Mouse (Mus musculus) midbrain, embryonic 14.5 days (tissue): ENCODE data around the gene Lims1. TPM values are rescaled to one million over a fixed set of nuclear protein-coding genes. Genes with fewer than 3 reads are reported as not detected.
A peak's percentile ranks its signal among the peaks of the same experiment; 100 is the strongest.

Source experiments
- ATAC-seq: fragments of 200-750 bp; cut with Nextera tagmentation; 2 replicates; pipeline ENCODE4 v1.8.0; 2017; ENCODE audit warnings: moderate number of reproducible peaks, moderate library complexity; ENCODE audit not compliant: low FRiP score, low TSS enrichment
- DNase-seq: peaks from one replicate; pipeline ENCODE4 v3.0.0-alpha.2; 2015
- H3K27ac ChIP-seq: fragments of 300-500 bp; sonication (generic); replicated peaks from 2 replicates; pipeline ENCODE4 v1.5.1; 2014; ENCODE audit warnings: mild to moderate bottlenecking, low read depth, low read length, moderate library complexity
- H3K27me3 ChIP-seq: fragments of 300-500 bp; sonication (generic); 2 replicates; pipeline ENCODE4 v1.6.1; 2014; ENCODE audit warnings: low read length, control low read depth, mixed read lengths; ENCODE audit not compliant: control insufficient read depth, insufficient read depth
- H3K36me3 ChIP-seq: fragments of 300-500 bp; sonication (generic); 2 replicates; pipeline ENCODE4 v1.6.1; 2014; ENCODE audit warnings: low read length, control low read depth; ENCODE audit not compliant: control insufficient read depth, insufficient read depth
- H3K4me1 ChIP-seq: fragments of 300-500 bp; sonication (generic); 2 replicates; pipeline ENCODE4 v1.6.1; 2014; ENCODE audit warnings: mild to moderate bottlenecking, antibody characterized with exemption, low read length, control low read depth; ENCODE audit not compliant: control insufficient read depth, insufficient read depth
- H3K4me2 ChIP-seq: fragments of 300-500 bp; sonication (generic); 2 replicates; pipeline ENCODE4 v1.6.1; 2014; ENCODE audit warnings: mild to moderate bottlenecking, low read length, moderate library complexity
- H3K4me3 ChIP-seq: fragments of 300-500 bp; sonication (generic); replicated peaks from 2 replicates; pipeline ENCODE4 v1.5.1; 2014; ENCODE audit warnings: low read depth, low read length
- H3K9ac ChIP-seq: fragments of 300-500 bp; sonication (generic); replicated peaks from 2 replicates; pipeline ENCODE4 v1.6.1; 2014; ENCODE audit warnings: mild to moderate bottlenecking, low read length, moderate library complexity
- H3K9me3 ChIP-seq: fragments of 300-500 bp; sonication (generic); 2 replicates; pipeline ENCODE4 v1.6.1; 2016; ENCODE audit warnings: low read length, control low read depth, mixed read lengths; ENCODE audit not compliant: control insufficient read depth
- WGBS: fragments of 180-500 bp; shearing (Covaris S2); extraction: QIAGEN DNeasy Blood & Tissue Kit; methylation state at CpG from one replicate; pipeline ENCODE4 v1.1.7; 2014; 5-methylcytosine and 5-hydroxymethylcytosine counted together
- polyA plus RNA-seq: library from polyadenylated mRNA; unstranded; fragments of >200 nt; fragmentation: Nextera tagmentation; extraction: Ambion mirVana; gene quantifications from 2 replicates; pipeline ENCODE4 v1.2.1, GENCODE M21; 2014

Gene Lims1
- polyA plus RNA-seq, 1 experiment from 2014 or later: 54.1 TPM

DNA sequence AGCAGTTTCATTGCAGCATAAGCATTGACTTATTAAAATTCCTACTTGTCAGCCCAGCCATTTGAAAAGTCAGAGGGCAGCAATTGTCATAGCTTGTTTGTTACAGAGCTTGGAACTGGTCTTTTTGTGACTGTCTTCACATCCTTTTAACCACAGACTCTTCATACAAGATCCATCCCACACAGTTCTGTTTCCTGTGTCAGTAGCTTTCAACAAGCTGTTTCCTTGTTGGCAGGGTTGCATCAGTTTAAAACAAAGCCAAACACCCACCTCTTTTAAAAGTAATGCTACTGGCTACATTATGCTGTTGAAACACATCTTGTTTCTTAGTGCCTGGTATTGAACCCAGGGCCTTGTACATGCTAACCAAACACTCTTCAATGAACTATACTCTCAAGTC is 46.9 kb downstream of the Lims1 start:
- Histone ChIP-seq H3K9ac (no peak overlapping the region), H3K4me1 (peaks cover 9% of the 10 kb centered on the region), H3K36me3 (no peaks in the 10 kb centered on the region), H3K27me3 (no peaks in the 10 kb centered on the region), H3K9me3 (no peaks in the 10 kb centered on the region), H3K4me3 (no peak overlapping the region), H3K27ac (no peak overlapping the region), H3K4me2 (no peak overlapping the region)
- DNase-seq (no peak), ATAC-seq (no peak)

DNA sequence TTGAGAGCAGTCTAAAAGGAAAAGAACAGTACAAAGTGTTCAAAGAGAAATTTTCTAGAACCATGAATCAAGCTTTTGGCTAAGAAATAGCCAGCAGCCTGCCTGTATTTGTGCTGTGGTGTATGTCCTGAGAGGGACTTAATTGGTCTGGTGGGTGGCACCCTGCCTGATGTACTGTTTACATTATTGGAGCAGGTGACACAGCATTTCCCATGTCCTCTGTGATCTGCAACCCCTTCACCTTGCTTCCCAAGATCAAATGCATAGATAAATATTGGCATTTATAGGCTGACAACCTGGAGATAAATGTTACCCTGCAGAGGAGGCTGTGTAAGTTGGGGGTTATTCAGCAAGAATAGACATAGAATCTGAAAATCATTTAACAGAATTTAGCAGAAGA is 47.3 kb downstream of the Lims1 start:
- H3K27me3 ChIP-seq: no peaks in the 10 kb centered on the region
- H3K4me3 ChIP-seq: no peak overlapping the region
- H3K4me2 ChIP-seq: no peak overlapping the region
- no peak overlapping the region for H3K27ac ChIP-seq
- no peak overlapping the region for H3K9ac ChIP-seq
- no peaks in the 10 kb centered on the region for H3K9me3 ChIP-seq
- H3K36me3 ChIP-seq: no peaks in the 10 kb centered on the region
- DNase-seq: no peak
- ATAC-seq: no peak
- H3K4me1 ChIP-seq: peaks cover 9% of the 10 kb centered on the region

DNA sequence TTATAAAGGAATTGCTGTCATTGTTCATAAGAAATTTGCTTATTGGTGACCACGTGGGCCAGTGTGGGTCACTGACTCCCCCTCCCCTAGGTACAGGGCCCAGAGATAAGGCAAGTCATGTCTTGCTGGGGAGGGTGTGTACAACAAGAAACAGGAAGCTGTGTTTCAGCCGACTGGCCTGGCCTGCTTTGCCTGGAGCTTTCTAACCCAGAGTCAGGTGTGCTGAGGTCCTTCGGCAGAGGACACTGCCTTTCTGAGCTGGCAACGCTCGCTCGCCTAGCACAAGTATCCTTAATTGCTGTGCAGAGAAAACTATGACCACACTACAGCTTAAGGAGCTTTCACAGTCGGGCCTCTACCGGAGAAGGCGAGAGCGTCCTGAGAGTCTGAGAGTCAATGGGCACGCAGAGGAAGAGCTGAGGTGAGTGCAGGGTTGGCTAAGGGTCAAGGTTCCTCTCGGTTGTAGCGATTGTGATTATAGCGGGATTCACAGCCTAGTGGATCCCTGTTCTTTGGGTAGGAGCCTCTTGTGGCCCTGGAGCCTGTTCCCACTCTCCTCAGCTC is 48.1 kb downstream of the Lims1 start:
- Histone ChIP-seq H3K4me2 (no peak overlapping the region), H3K27me3 (no peaks in the 10 kb centered on the region), H3K4me1 (peaks cover 9% of the 10 kb centered on the region), H3K9me3 (no peaks in the 10 kb centered on the region), H3K27ac (no peak overlapping the region), H3K36me3 (no peaks in the 10 kb centered on the region), H3K9ac (no peak overlapping the region), H3K4me3 (no peak overlapping the region)
- DNase-seq (no peak), ATAC-seq (no peak)
- 50% methylated on average over 14 of the region's 14 CpGs for WGBS

DNA sequence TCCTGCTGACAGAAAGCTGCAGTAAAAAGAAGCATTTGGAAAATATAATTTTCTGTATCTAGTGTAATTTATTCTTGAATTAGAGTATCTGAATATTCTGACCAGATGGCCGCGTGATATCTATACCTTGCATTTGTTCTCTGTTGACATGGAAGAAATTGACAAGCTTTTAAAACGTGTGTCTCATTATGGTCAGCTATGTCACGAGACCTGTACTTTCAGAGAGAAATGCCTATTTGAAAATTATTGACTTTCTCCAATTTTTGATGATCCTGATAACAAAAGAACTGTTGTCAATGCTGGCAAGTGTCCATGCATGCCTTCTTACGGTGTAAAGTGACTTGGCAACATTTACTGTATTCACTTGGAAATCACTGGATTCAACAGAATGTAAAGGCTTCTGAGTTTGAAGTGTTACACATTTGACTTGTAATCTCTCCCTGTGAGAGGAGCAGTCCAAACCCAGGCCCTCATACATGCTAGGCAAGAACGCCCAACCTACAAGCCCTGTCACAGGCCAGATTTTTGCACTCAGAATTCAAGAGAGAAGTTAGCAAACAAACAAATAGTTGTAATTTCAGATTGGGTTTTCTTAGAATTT is 49.3 kb downstream of the Lims1 start:
- 70% methylated on average over 6 of the region's 6 CpGs for WGBS
- Histone ChIP-seq H3K36me3 (no peaks in the 10 kb centered on the region), H3K9me3 (no peaks in the 10 kb centered on the region), H3K27ac (no peak overlapping the region), H3K9ac (no peak overlapping the region), H3K27me3 (no peaks in the 10 kb centered on the region), H3K4me1 (peaks cover 9% of the 10 kb centered on the region), H3K4me2 (no peak overlapping the region), H3K4me3 (no peak overlapping the region)
- DNase-seq: no peak
- no peak for ATAC-seq

DNA sequence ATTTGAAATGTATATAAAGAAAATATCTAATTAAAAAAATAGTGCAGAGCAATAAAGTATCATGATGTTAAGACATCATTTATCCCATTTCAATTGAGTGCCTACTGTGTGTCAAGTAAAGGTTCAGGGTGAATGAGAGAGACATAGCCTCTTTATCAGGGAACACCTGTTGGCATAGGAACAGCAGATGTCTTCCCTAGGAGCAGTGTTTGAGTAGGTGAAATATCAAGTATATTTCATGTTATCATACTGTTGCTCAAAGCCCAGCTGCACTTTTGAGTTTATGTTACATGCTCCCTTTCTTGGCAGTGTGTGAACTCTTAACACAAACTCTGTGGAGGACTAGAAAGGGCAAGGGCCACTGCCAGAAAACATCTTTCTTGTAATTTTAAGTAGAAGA is 50.6 kb downstream of the Lims1 start:
- Histone ChIP-seq H3K36me3 (no peaks in the 10 kb centered on the region), H3K9ac (no peak overlapping the region), H3K4me2 (no peak overlapping the region), H3K4me3 (no peak overlapping the region), H3K27me3 (no peaks in the 10 kb centered on the region), H3K4me1 (peaks cover 7% of the 10 kb centered on the region), H3K9me3 (no peaks in the 10 kb centered on the region), H3K27ac (no peak overlapping the region)
- DNase-seq (no peak), ATAC-seq (no peak)

DNA sequence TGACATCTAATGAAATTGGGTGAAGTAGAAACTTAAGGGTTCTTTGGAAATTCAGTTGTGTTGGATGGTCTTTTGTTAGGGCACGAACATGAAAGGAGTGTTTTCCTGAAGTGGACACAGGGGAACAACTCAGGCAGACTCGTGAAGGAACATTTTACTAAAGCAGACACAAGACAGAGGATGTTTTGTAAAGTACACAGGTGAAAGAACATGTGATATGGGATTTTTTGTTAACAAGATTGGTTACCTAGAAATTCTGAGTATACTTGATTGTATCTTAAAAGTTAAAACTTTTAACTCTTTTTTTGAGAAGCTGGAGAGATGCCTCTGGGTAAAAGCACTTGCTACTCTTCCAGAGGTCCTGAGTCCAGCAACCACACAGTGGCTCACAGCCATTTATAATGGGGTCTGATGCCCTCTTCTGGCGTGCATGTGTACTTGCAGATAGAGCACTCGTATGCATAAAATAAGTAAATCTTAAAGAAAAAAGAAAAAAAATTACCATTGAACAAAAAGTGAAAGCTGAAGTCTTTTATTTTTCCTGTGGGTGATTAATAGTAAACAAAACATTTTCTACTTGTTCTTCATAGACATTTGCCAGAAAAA is 54.4 kb downstream of the Lims1 start:
- H3K9me3 ChIP-seq: no peaks in the 10 kb centered on the region
- H3K36me3 ChIP-seq: no peaks in the 10 kb centered on the region
- no peak overlapping the region for H3K27ac ChIP-seq
- H3K27me3 ChIP-seq: no peaks in the 10 kb centered on the region
- peaks cover 11% of the 10 kb centered on the region for H3K4me1 ChIP-seq
- no peak overlapping the region for H3K4me2 ChIP-seq
- DNase-seq (peak; percentile 74), ATAC-seq (no peak)
- H3K9ac ChIP-seq: no peak overlapping the region
- 34% methylated on average over 4 of the region's 4 CpGs for WGBS
- no peak overlapping the region for H3K4me3 ChIP-seq

DNA sequence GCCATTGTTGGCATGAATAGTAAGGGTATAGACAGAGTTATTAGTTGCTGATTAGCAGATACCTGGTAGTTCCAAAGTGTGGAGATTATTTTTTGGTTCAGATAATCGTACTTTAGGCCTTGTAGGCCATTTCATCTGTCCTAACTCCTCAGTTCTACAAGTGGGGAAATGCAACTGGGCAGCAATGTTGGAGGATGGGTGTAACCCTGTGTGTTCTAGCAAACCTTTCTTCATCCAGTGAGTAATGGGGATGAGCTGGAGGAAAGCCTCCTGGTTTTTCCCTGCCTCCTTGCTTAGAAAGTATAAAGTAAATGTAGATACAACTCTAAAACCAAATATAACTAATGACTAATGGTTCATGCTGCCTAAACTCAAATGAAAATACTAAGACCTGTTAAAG is 55.1 kb downstream of the Lims1 start:
- no peaks in the 10 kb centered on the region for H3K36me3 ChIP-seq
- no peak overlapping the region for H3K4me3 ChIP-seq
- no peak for ATAC-seq
- peaks cover 18% of the 10 kb centered on the region for H3K4me1 ChIP-seq
- no peaks in the 10 kb centered on the region for H3K27me3 ChIP-seq
- H3K9ac ChIP-seq: no peak overlapping the region
- H3K9me3 ChIP-seq: no peaks in the 10 kb centered on the region
- H3K27ac ChIP-seq: no peak overlapping the region
- DNase-seq: no peak
- H3K4me2 ChIP-seq: no peak overlapping the region
- 73% methylated on average over 1 of the region's 1 CpGs for WGBS

DNA sequence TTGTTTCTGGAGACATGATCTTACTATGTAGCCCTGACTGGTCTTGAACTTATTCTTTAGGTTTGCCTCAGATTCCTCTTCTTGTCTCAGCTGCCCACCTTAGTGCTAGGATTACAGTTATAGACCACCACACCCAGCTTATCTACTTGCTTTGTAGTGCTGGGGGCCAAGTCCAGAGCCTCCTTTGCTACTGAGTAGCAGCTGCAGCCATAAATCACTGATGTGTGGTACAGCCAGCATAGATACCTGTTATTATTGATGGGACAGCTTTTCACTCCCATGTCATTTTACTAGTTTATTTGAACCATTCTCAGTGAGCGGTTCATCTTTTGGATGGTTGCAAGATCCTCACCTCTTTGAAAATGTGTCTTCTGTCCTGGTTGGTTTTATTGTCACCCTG is 56.4 kb downstream of the Lims1 start:
- no peak overlapping the region for H3K4me3 ChIP-seq
- ATAC-seq (no peak), DNase-seq (no peak)
- H3K36me3 ChIP-seq: no peaks in the 10 kb centered on the region
- no peaks in the 10 kb centered on the region for H3K9me3 ChIP-seq
- no peak overlapping the region for H3K4me2 ChIP-seq
- 96% methylated on average over 1 of the region's 1 CpGs for WGBS
- no peaks in the 10 kb centered on the region for H3K27me3 ChIP-seq
- H3K9ac ChIP-seq: no peak overlapping the region
- no peak overlapping the region for H3K27ac ChIP-seq
- peaks cover 26% of the 10 kb centered on the region for H3K4me1 ChIP-seq

DNA sequence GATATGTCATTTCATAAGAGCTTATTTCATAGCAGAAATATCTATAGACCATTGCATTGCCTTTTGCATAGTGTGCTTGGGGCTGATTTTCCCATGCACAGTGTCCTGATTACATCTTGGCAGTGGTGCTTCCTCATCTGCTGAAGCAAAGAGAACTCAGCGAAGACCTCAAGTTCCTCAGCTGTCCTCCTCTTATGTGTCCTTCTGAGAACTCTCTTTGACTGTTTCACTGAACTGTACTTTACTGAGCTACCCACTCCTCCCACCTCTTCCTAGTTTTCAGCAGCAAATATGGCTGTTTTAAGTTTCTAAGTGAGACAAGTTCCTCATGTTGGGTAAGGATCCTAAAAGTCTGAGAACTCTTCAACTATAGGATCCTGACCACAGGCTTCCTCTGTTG is 58.6 kb downstream of the Lims1 start:
- no peaks in the 10 kb centered on the region for H3K9me3 ChIP-seq
- no peak overlapping the region for H3K27ac ChIP-seq
- ATAC-seq (no peak), DNase-seq (no peak)
- H3K4me1 ChIP-seq: peaks cover 26% of the 10 kb centered on the region
- no peak overlapping the region for H3K4me2 ChIP-seq
- H3K4me3 ChIP-seq: no peak overlapping the region
- no peak overlapping the region for H3K9ac ChIP-seq
- H3K36me3 ChIP-seq: no peaks in the 10 kb centered on the region
- H3K27me3 ChIP-seq: no peaks in the 10 kb centered on the region
- 91% methylated on average over 1 of the region's 1 CpGs for WGBS
